Mouse (Mus musculus) heart, postnatal 25 days (tissue): ENCODE measurements around the gene Nek6. TPM values are rescaled to one million over a fixed set of nuclear protein-coding genes. Genes with fewer than 3 reads are reported as not detected.

Experiments used
- DNase-seq: peaks from one replicate; pipeline ENCODE4 v3.0.0; 2022; ENCODE audit warnings: low spot score
- intact Hi-C: fragments of 180-260 bp; cut with DNase I; formaldehyde crosslinking; loops from one replicate; pipeline ENCODE4 v1.15.1; 2025
- total RNA-seq, 2 experiments: library from RNA; stranded (reverse); gene quantifications; 2 replicates each; pipeline ENCODE4 v1.2.3; 2021

Gene Nek6
- total RNA-seq, 2 experiments from 2014 or later: 3.4 to 4.3 TPM

- intact Hi-C loops: no loop called here
- DNase-seq: no peak
Observed at GRCm38 (mm10) chr2:38560296-38561227, 49.1 kb downstream of the Nek6 start.

- DNase-seq: no peak
- intact Hi-C loops: no loop called here
Observed at GRCm38 (mm10) chr2:38562596-38562995, 51.2 kb downstream of the Nek6 start.

- intact Hi-C loops: no loop called here
- no peak for DNase-seq
Observed at GRCm38 (mm10) chr2:38571971-38572601, 60.6 kb downstream of the Nek6 start.

- no peak for DNase-seq
- intact Hi-C loops: no loop called here
Observed at GRCm38 (mm10) chr2:38574697-38575096, 63.3 kb downstream of the Nek6 start.

- intact Hi-C loops: no loop called here
- no peak for DNase-seq
Observed at GRCm38 (mm10) chr2:38578602-38579521, 67.4 kb downstream of the Nek6 start.

GRCm38 (mm10) chr2:38579528-38579927 lies 68.1 kb downstream of the Nek6 start:
- intact Hi-C loops: no loop called here
- DNase-seq: no peak

GRCm38 (mm10) chr2:38583982-38584381 lies 72.5 kb downstream of the Nek6 start:
- DNase-seq: no peak

GRCm38 (mm10) chr2:38584514-38585378 lies 73.3 kb downstream of the Nek6 start:
- intact Hi-C loops: no loop called here
- DNase-seq: no peak

More at GRCm38 (mm10) chr2:38583982-38584381, 72.5 kb downstream of the Nek6 start:
- intact Hi-C loops: no loop called here

- no peak for DNase-seq
- intact Hi-C loops: no loop called here
Observed at GRCm38 (mm10) chr2:38585379-38585736, 73.9 kb downstream of the Nek6 start.

GRCm38 (mm10) chr2:38586733-38587132 lies 75.3 kb downstream of the Nek6 start:
- intact Hi-C loops: no loop called here
- DNase-seq: no peak

GRCm38 (mm10) chr2:38591751-38592459 lies 80.5 kb downstream of the Nek6 start:
- no peak for DNase-seq
- intact Hi-C loops: loop anchor here (1.0 kb wide), 1 partner anchor 162 kb away; no protein-coding TSS in a partner anchor

GRCm38 (mm10) chr2:38594874-38595273 lies 83.4 kb downstream of the Nek6 start:
- intact Hi-C loops: no loop called here
- no peak for DNase-seq

GRCm38 (mm10) chr2:38597896-38598295 lies 86.5 kb downstream of the Nek6 start:
- intact Hi-C loops: no loop called here
- no peak for DNase-seq

GRCm38 (mm10) chr2:38598395-38598794 lies 87.0 kb downstream of the Nek6 start:
- no peak for DNase-seq
- intact Hi-C loops: no loop called here

- DNase-seq: no peak
- intact Hi-C loops: no loop called here
Observed at GRCm38 (mm10) chr2:38600842-38601241, 89.4 kb downstream of the Nek6 start.

GRCm38 (mm10) chr2:38607716-38608115 lies 96.3 kb downstream of the Nek6 start:
- no peak for DNase-seq
- intact Hi-C loops: no loop called here

GRCm38 (mm10) chr2:38608831-38609309 lies 97.4 kb downstream of the Nek6 start:
- intact Hi-C loops: no loop called here
- no peak for DNase-seq

GRCm38 (mm10) chr2:38609310-38609709 lies 97.9 kb downstream of the Nek6 start:
- no peak for DNase-seq
- intact Hi-C loops: no loop called here

GRCm38 (mm10) chr2:38610161-38610560 lies 98.7 kb downstream of the Nek6 start:
- intact Hi-C loops: no loop called here
- DNase-seq: no peak
